Mouse (Mus musculus) forebrain, embryonic 16.5 days (tissue): ENCODE measurements around the gene Brca1. TPM values are rescaled to one million over a fixed set of nuclear protein-coding genes. Genes with fewer than 3 reads are reported as not detected.
A peak's percentile ranks its signal among the peaks of the same experiment; 100 is the strongest.

Source experiments
- ATAC-seq: fragments of 200-750 bp; cut with Nextera tagmentation; 2 replicates; pipeline ENCODE4 v1.8.0; 2017; ENCODE audit warnings: mild to moderate bottlenecking, moderate library complexity
- H3K27ac ChIP-seq: fragments of 300-500 bp; sonication (generic); 2 replicates; pipeline ENCODE4 v1.5.1; 2014; ENCODE audit warnings: low read length, control low read depth
- H3K27me3 ChIP-seq: fragments of 300-500 bp; sonication (generic); replicated peaks from 2 replicates; pipeline ENCODE4 v1.6.1; 2014; ENCODE audit warnings: low read length; ENCODE audit not compliant: control insufficient read depth, insufficient read depth
- H3K36me3 ChIP-seq: fragments of 300-500 bp; sonication (generic); 2 replicates; pipeline ENCODE4 v1.6.1; 2014; ENCODE audit not compliant: control insufficient read depth, insufficient read depth
- H3K4me1 ChIP-seq: fragments of 300-500 bp; sonication (generic); replicated peaks from 2 replicates; pipeline ENCODE4 v1.6.1; 2014; ENCODE audit warnings: low read length; ENCODE audit not compliant: control insufficient read depth, insufficient read depth
- H3K4me2 ChIP-seq: fragments of 300-500 bp; sonication (generic); 2 replicates; pipeline ENCODE4 v1.6.1; 2014; ENCODE audit warnings: mild to moderate bottlenecking, low read length, control low read depth
- H3K4me3 ChIP-seq: fragments of 300-500 bp; sonication (generic); replicated peaks from 2 replicates; pipeline ENCODE4 v1.5.1; 2014; ENCODE audit warnings: mild to moderate bottlenecking, low read length, control low read depth
- H3K9ac ChIP-seq: fragments of 300-500 bp; sonication (generic); replicated peaks from 2 replicates; pipeline ENCODE4 v1.6.1; 2014; ENCODE audit warnings: low read depth, low read length, control low read depth
- H3K9me3 ChIP-seq: fragments of 300-500 bp; sonication (generic); 2 replicates; pipeline ENCODE4 v1.6.1; 2016; ENCODE audit warnings: low read length; ENCODE audit not compliant: control insufficient read depth
- WGBS: fragments of 180-500 bp; shearing (Covaris S2); extraction: QIAGEN DNeasy Blood & Tissue Kit; methylation state at CpG from one replicate; pipeline ENCODE4 v1.1.7; 2014; 5-methylcytosine and 5-hydroxymethylcytosine counted together
- polyA plus RNA-seq: library from polyadenylated mRNA; unstranded; fragments of >200 nt; fragmentation: Nextera tagmentation; extraction: Ambion mirVana; gene quantifications from 2 replicates; pipeline ENCODE4 v1.2.1, GENCODE M21; 2015

Brca1 gene
- polyA plus RNA-seq, 1 experiment from 2014 or later: 5.4 TPM

DNA sequence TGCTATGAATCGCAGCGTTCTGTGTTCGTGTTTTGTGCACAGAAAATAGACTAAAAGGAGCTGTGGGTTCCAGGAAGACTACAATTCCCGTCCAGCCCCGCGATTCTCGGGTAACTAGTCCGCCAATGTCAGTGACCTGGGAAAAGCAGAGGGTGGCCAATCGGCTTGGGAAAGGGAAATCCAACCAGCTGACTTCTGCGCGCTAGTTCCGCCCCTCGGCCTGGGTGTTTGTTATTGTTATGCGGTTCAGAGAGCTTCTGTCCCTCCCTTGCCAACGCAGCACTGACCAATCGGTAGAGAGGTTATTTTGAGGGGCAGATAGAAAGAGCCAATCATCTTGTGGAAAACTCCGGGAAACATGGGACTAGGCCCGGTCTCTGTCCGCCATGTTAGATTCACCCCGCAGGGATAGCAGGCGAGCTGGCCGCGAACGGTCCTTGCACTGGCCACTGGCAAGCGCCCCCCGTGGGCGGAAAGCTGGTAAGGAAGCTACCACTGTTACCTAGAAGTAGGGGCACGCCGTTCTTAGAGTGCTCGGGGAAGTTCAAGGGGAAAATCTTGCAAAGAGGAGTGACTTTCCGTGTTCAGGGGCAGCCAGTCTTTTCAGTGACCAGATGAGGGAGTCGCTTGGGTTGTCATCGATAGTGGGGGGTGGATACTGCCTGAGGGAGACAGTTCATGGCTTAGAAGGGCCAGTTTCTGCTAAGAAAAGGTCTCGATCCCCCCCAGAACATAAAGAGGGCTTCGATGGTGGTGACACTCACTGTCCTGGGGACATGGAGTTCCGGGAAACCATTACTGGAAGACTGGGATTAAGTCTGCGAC lies 933 bp upstream of the Brca1 start:
- peak; percentile 97 for ATAC-seq
- peaks cover 38% of the 10 kb centered on the region for H3K4me1 ChIP-seq
- H3K27ac ChIP-seq: peak overlapping the region; percentile 98
- H3K9ac ChIP-seq: peak overlapping the region; percentile 74
- H3K4me2 ChIP-seq: peak overlapping the region; percentile 79
- WGBS: under 1% methylated on average over 37 of the region's 37 CpGs
- peak overlapping the region; percentile 68 for H3K4me3 ChIP-seq
- no peaks in the 10 kb centered on the region for H3K9me3 ChIP-seq
- H3K36me3 ChIP-seq: no peaks in the 10 kb centered on the region
- no peaks in the 10 kb centered on the region for H3K27me3 ChIP-seq

DNA sequence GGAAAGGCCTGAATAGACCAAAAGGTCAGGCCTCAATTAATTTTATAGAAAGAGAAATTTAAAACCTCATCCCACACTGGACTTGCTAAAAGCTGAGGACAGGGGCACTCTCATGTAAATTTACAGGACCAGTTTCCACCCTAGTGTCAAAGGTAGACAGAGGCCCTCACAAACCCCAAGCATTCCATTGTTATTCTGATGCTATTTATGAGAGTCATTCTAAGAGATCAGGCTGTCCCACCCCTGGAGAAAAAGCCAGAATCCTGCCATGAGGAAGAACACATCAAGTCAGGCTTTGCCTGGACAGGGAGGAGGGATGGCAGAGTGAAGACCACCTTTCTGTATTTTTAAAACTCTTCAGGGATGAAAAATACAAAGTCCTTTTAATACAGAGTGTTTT lies 3.2 kb downstream of the Brca1 start:
- Histone ChIP-seq H3K4me3 (no peak overlapping the region), H3K27me3 (no peaks in the 10 kb centered on the region), H3K36me3 (no peaks in the 10 kb centered on the region), H3K9me3 (no peaks in the 10 kb centered on the region), H3K4me1 (peaks cover 23% of the 10 kb centered on the region), H3K4me2 (no peak overlapping the region), H3K9ac (no peak overlapping the region), H3K27ac (no peak overlapping the region)
- ATAC-seq: no peak

DNA sequence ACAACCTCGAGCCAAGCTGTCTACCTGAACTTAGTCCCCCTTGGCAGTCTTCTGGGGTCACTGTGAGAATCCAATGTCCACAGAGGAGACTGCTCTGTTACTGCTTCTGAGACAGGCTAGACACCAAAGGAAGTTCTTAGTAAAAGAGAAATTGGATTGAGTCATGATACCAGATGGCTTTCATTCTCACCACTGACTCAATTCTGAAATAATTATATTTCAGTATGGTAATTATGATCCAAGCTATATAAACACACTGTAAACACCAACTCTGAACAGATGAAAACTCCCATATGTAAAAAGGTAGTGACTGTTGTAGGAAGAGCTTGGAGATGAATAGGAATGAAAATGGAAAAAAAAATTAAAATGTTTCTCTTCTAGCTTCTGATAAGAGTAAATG lies 7.6 kb downstream of the Brca1 start:
- H3K4me2 ChIP-seq: no peak overlapping the region
- no peak overlapping the region for H3K27ac ChIP-seq
- 93% methylated on average over 1 of the region's 1 CpGs for WGBS
- no peaks in the 10 kb centered on the region for H3K9me3 ChIP-seq
- peaks cover 11% of the 10 kb centered on the region for H3K4me1 ChIP-seq
- ATAC-seq: peak; percentile 83
- H3K27me3 ChIP-seq: no peaks in the 10 kb centered on the region
- no peak overlapping the region for H3K9ac ChIP-seq
- H3K4me3 ChIP-seq: no peak overlapping the region
- H3K36me3 ChIP-seq: no peaks in the 10 kb centered on the region

DNA sequence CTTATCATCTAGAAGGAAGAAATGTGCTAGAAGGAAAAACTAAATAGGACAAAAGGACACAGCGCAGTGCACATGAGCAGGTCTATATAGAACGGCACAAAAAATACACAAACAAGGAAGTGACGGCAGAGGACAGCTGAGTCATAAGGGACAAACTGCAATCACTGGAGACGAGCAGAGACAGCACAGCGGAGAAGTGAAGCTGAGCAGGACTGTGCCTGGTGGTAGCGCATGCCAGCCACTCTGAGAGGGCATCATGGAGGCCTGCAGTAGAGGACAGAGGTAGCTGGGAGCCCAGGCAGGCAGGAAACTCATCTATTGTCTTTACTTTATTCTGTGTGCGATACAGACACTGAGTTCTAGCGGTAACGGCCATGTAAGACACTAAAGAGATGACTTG lies 8.2 kb downstream of the Brca1 start:
- Histone ChIP-seq H3K4me2 (no peak overlapping the region), H3K9ac (no peak overlapping the region), H3K9me3 (no peaks in the 10 kb centered on the region), H3K4me1 (peaks cover 11% of the 10 kb centered on the region), H3K27me3 (no peaks in the 10 kb centered on the region), H3K27ac (no peak overlapping the region), H3K4me3 (no peak overlapping the region), H3K36me3 (no peaks in the 10 kb centered on the region)
- 81% methylated on average over 9 of the region's 9 CpGs for WGBS
- ATAC-seq: no peak

DNA sequence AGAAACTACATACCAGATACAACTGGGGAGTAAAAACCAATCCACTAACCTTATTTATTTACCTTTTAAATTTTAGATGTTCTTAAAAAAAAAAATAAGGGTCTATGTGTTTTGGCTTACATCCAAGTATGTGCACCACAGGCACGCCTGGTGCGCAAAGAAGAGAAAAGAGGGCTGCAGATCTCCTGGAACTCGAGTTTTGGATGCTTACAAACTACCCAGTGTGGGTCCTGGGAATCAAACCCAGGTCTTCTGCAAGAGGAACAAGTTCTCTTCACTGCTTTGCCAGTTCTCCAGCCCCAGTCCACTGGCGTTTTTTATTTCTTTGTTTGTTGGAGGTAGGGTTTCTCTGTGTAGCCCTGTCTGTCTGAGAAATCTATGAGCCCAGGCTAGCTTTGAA lies 25.1 kb downstream of the Brca1 start:
- H3K4me3 ChIP-seq: no peak overlapping the region
- H3K36me3 ChIP-seq: no peaks in the 10 kb centered on the region
- WGBS: 47% methylated on average over 4 of the region's 4 CpGs
- H3K4me2 ChIP-seq: no peak overlapping the region
- H3K4me1 ChIP-seq: peaks cover 16% of the 10 kb centered on the region
- no peak overlapping the region for H3K9ac ChIP-seq
- no peak for ATAC-seq
- no peaks in the 10 kb centered on the region for H3K9me3 ChIP-seq
- peak overlapping the region; percentile 74 for H3K27ac ChIP-seq
- no peaks in the 10 kb centered on the region for H3K27me3 ChIP-seq

DNA sequence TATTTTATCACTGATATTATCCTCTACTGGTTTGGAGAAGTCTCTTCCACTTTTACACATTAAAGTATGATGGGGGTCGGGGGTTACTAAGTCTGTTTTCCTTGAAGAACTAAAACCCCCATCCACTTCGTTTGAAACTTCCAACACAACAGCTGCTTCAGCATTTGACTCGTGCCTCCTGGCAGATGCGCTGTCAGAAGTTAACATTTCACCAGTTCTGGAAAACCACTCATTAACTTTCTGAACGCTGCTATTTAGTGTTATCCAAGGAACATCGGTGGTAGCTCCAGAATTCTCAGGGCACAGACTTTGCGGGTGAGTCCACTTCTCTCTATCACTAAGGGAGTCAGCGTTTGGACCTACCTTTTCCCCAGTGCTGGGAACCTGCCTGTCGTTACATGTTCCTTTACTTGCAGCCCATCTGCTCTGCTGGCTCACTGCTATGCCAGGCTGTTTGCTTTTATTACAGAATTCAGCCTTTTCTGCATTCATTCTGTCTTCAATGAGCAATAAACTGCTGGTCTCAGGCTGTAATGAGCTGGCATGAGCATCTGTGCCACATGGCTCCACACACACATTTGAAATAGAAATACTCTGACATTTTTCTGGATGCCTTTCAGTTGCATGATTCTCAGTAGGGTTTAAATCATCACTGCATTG lies 25.7 kb downstream of the Brca1 start:
- WGBS: 53% methylated on average over 9 of the region's 9 CpGs
- Histone ChIP-seq H3K4me2 (no peak overlapping the region; the same call in 1 of the 2 replicates), H3K27me3 (no peaks in the 10 kb centered on the region), H3K4me3 (no peak overlapping the region), H3K4me1 (peaks cover 16% of the 10 kb centered on the region), H3K9ac (no peak overlapping the region), H3K36me3 (no peaks in the 10 kb centered on the region), H3K9me3 (no peaks in the 10 kb centered on the region), H3K27ac (peak overlapping the region; percentile 75)
- peak; percentile 95 for ATAC-seq

DNA sequence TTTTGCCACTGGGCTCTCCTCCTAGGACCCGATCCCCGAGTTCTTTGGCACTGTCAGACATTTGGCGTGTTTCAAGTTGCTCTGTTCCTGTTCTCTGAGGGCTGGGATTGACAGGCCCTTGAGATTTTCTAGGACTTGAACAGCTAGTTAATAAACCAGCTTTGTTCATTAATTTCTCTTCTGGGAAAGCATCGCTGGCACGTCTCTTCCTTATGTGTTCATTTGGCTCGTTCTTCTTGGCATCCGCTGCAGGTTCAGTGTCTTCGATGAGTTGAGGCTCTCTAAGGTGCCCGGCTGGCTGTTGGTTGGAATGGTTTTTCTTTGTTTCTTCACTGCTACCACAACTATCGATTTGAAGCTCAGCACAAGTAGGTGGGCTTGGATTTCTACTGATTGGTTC lies 26.7 kb downstream of the Brca1 start:
- peak overlapping the region; percentile 75 for H3K27ac ChIP-seq

DNA sequence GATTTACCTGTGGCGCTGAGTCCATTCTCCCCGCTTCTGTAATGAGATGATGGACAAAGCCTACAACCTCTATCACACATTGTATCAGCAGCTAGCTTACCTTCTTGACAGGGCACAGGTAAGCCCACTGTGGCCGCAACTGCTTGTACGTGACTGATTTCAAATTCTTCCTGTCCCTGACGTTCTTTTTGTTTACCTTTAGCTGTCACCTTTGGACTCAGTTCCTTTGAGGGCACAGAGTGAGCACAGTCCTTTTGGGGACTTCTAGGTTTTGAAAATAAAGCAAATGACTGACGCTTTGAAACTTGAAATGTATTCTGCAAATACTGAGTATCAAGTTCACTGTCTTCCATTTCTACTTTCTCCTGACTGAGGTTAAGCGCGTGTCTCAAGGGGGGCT lies 27.3 kb downstream of the Brca1 start:
- H3K36me3 ChIP-seq: no peaks in the 10 kb centered on the region
- H3K27ac ChIP-seq: no peak overlapping the region
- no peak overlapping the region for H3K4me3 ChIP-seq
- H3K4me2 ChIP-seq: no peak overlapping the region
- no peak overlapping the region for H3K9ac ChIP-seq
- H3K4me1 ChIP-seq: peaks cover 16% of the 10 kb centered on the region
- H3K27me3 ChIP-seq: no peaks in the 10 kb centered on the region
- no peaks in the 10 kb centered on the region for H3K9me3 ChIP-seq
- 95% methylated on average over 8 of the region's 8 CpGs for WGBS
- ATAC-seq: no peak

More for the DNA sequence above, 26.7 kb downstream of the Brca1 start:
- Histone ChIP-seq H3K4me1 (peaks cover 16% of the 10 kb centered on the region), H3K4me3 (no peak overlapping the region), H3K36me3 (no peaks in the 10 kb centered on the region), H3K4me2 (no peak overlapping the region), H3K9ac (no peak overlapping the region), H3K9me3 (no peaks in the 10 kb centered on the region), H3K27me3 (no peaks in the 10 kb centered on the region)
- no peak for ATAC-seq
- WGBS: 57% methylated on average over 10 of the region's 10 CpGs

DNA sequence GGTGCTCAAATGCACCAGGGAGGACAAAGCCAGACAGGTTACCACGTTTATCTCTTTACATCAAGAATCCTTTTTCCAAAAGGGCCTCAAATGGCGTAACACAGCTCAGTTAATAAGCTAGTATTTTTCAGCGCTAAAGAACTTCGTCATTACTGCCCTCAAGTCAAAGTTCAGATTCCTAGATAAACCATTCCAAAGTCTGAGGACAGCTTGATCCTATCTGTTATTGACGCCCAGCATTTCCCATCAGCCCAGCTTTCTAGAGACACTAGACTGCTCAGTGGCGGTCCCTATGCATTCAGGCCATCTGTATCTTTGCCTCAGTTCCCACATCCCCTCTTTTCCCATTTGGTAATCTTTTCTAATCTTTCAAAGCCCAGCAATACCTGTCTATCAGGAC lies 32.4 kb downstream of the Brca1 start:
- 92% methylated on average over 6 of the region's 6 CpGs for WGBS
- H3K27me3 ChIP-seq: no peaks in the 10 kb centered on the region
- no peaks in the 10 kb centered on the region for H3K4me1 ChIP-seq
- ATAC-seq: no peak
- H3K4me2 ChIP-seq: no peak overlapping the region
- H3K9ac ChIP-seq: no peak overlapping the region
- H3K36me3 ChIP-seq: no peaks in the 10 kb centered on the region
- no peak overlapping the region for H3K27ac ChIP-seq
- H3K4me3 ChIP-seq: no peak overlapping the region
- no peaks in the 10 kb centered on the region for H3K9me3 ChIP-seq
